Mouse (Mus musculus): ENCODE data around the gene Gm20388.

Gm20388 gene

GRCm38 (mm10) chr8:120549922-120550321 lies 639.3 kb downstream of the Gm20388 start:
- no peak for DNase-seq (ENCODE audit: low spot score)

- DNase-seq (ENCODE audit: low spot score): no peak
These were observed 639.8 kb downstream of the Gm20388 start for GRCm38 (mm10) chr8:120550430-120550829.

GRCm38 (mm10) chr8:120550937-120551676 lies 640.5 kb downstream of the Gm20388 start:
- no peak for DNase-seq (ENCODE audit: low spot score)

DNA sequence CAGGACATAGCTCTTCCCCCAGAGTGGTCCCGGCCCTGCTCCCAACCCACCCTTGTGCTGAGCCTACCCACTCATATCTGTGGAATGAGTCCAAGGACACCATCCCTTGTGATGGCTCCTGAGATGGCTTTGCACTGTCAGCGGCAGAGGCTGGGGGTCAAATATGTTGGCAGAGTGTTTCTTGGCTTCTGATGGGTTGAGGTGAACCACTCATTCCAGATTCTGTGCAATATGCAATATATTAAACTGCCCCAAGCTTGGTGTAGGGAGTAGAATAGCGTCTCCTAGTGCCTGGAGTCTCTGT lies 641.0 kb downstream of the Gm20388 start:
- no peak for DNase-seq (ENCODE audit: low spot score)

GRCm38 (mm10) chr8:120552509-120552908 lies 641.9 kb downstream of the Gm20388 start:
- DNase-seq (ENCODE audit: low spot score): no peak

DNA sequence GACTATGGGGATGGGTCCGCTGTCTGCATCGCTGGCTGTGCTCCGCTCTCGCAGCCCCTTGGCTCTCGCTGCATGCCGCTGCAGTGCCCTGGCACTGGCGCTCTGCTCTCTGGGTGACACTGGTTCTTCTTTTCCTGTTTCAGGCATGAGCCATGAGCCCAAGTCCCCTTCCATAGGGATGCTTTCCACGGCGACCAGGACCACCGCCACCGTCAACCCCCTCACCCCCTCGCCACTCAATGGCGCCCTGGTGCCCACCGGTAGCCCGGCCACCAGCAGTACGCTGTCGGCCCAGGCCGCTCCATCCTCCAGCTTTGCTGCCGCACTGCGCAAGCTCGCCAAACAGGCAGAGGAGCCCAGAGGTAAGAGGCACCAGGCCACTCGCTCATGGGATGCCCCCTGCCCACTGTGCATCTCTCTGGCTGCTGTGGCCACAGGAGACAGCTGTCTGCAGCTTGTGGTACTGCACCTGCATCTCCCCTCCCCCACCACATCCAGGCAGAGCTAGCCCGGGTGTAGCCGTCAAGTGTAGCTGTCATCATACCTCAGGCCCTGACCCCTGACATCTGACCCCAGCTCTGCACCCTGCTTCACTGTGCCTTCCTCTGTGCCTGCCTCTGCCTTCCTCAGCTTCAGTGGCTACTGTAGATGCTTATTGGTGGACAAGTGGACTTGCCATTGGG lies 642.9 kb downstream of the Gm20388 start:
- DNase-seq (ENCODE audit: low spot score): no peak

DNA sequence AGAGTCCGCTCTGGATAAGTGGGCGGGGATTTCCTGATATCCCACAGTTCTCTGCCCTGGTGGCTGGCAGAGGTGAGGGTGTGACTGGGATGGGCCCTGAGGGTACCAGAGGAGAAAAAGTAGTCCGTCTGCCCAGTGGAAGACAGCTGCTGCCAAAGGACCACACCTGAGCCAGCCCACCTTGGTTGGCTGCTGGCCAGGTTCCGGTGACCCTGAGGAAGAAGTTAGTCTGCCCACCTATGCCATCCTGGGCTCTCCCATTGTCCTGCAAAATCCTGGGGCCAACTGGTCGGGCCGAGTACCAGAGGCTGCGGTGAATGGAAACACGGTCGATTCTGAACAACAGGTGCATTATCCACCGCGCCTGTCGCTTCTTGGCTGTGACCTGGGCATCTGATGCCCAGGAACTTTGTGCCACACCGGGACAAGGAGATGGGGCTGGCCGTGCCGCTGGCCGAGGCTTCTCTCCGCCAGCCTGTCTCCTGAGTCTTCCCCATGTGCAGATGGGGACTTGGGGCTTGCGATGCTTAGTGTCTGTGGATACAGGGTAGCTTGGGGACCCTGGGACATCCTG lies 643.9 kb downstream of the Gm20388 start:
- no peak for DNase-seq (ENCODE audit: low spot score)

- no peak for DNase-seq (ENCODE audit: low spot score)
These were observed 645.7 kb downstream of the Gm20388 start for GRCm38 (mm10) chr8:120556198-120556892.

- no peak for DNase-seq (ENCODE audit: low spot score)
These were observed 646.7 kb downstream of the Gm20388 start for GRCm38 (mm10) chr8:120557170-120557965.

DNA sequence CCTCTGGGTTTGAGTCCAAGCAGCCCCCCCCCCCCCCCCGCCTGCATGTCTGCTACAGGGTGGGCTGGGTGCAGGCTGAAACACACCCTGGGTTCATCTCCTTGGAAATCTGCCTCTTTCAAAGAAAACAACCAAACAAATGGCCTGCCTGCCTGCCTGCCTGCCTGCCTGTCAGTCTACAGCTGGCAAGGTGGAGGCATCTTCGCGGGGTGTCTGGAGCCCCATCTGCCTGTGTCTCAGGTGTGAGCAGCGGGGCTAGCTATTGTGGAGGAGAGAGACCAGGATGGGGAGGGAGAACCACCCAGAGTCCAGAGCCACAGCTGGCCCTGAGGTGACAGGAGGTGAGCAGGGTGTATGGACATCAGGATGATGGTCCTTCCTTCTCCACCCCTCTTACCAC lies 647.5 kb downstream of the Gm20388 start:
- DNase-seq (ENCODE audit: low spot score): no peak

- no peak for DNase-seq (ENCODE audit: low spot score)
These were observed 649.0 kb downstream of the Gm20388 start for GRCm38 (mm10) chr8:120559654-120560053.

DNA sequence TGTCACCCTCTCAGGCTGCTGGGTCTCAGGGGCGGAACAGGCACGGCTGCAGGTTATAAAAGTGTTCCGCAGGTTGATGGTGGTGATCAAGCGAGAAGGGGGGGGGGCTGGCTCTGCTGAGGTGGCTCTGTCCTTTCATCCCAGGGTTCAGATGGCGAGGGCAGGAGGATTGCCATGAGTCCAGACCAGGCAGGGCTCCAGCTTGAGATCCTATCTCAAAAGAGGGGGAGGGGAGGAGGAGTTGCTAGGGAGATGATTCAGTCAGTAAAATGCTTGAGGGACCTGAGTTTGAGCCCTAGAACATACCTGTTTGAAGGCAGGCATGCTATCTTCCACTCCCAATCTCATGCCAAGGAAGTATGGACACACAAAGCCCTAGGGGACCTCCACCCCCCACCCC lies 649.9 kb downstream of the Gm20388 start:
- no peak for DNase-seq (ENCODE audit: low spot score)

GRCm38 (mm10) chr8:120561539-120562435 lies 651.1 kb downstream of the Gm20388 start:
- no peak for DNase-seq (ENCODE audit: low spot score)

DNA sequence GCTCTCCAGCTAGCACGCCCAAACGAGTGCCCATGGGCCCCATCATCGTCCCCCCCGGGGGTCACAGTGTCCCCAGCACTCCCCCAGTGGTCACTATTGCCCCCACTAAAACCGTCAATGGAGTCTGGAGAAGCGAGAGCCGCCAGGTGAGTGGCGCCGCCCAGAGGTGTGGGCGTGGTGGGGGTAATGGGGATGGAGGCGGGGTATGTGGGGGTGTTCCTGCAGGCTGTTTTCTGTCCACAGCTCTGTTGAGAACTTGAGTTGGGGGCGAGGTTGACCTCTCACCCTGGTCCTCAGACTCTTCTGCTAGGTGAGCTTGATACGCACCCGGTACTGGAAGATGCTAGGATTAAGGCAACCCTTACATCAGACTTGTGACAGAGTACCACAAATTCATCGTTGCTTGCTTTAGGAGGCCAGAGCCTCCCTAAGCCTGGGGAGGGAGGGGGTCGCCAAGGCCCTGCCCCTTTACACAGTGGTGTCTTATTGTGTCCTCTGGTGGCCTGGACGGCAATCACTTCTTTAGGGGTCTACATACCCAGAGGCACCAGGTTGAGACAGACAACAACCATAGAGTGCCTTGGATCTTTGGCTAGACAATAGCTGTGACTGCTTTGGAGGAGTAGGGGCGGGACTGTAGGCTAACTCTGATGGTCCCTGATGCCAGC lies 652.2 kb downstream of the Gm20388 start:
- no peak for DNase-seq (ENCODE audit: low spot score)

- no peak for DNase-seq (ENCODE audit: low spot score)
These were observed 652.7 kb downstream of the Gm20388 start for GRCm38 (mm10) chr8:120563348-120563724.

DNA sequence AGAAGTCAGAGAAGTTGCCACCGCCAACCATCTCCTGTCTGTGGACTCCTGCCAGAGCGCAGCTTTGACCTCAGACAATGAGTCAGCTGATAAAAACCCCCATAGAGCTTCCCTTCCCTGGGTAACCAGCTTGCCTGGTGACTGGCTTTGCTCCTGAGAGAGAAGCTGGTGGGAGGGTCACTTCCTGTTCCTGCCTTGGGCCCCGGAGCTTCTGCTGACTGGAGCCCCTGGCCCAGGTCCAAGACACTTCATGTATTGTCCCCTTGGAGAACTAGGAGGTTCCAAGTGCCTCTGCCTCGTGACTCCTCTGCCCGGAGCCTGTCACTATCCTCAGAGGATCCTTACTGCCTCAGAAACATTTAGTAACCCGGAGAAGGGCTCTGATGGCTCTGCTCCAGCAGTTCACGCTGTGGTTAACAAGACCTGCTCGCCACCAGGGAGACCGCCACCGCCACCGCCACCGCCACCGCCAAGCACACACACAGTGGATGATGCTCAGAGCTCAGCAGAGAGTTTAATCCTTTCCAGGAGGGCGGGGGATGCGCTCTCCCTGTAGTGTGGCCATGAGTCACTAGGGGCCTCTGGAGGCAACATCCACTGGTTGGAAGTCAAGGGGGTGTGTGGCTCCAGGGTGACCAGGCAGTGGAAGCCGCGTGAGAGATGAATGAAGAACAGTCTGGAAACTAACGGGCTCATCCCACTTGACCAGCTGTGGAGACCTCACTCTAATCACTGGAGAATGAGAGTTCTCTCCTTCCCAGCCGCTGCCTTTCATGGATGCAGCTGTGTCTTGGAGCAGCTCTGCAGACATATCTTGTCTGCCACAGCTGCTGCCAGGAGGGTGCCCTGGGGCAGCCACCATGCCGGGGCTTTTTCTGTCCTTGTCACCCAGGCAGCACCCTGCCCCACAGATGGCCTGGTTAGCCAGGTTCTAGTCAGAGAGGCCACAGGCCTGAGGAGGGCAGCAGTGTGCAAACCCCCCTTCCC lies 653.5 kb downstream of the Gm20388 start:
- DNase-seq (ENCODE audit: low spot score): peak; percentile 15

GRCm38 (mm10) chr8:120565151-120565711 lies 654.6 kb downstream of the Gm20388 start:
- DNase-seq (ENCODE audit: low spot score): no peak

GRCm38 (mm10) chr8:120566681-120567080 lies 656.0 kb downstream of the Gm20388 start:
- no peak for DNase-seq (ENCODE audit: low spot score)

DNA sequence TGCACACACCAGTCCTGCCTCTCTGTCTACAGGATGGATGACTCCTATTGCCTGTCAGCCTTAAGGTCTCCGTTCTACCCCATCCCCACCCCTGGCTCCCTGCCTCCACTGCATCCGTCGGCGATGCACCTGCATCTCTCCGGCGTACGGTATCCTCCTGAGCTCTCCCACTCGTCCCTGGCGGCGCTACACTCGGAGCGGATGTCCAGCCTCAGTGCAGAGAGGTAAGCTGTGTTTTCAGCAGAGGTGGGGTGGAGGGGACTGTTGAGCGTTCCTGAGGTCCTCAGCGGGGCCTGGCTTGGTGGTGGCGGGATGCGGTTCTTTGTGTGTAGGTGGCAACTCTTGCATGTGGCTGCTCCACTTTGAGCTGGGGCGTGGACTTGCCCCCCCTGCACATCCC lies 657.1 kb downstream of the Gm20388 start:
- DNase-seq (ENCODE audit: low spot score): no peak

Measured in T-cell, adult 2 months (primary cell).